Mouse (Mus musculus): ENCODE data around the gene Cacng5. TPM values are rescaled to one million over a fixed set of nuclear protein-coding genes. Genes with fewer than 3 reads are reported as not detected.

Cacng5 gene
- polyA plus RNA-seq (2016; fragmentation: Nextera tagmentation; extraction: Ambion mirVana), result not detected in 2 replicates

- Histone ChIP-seq H3K4me2 (peak within 1 kb of the TSS; percentile 57), H3K27ac (ENCODE audit: poor library complexity, severe bottlenecking) (no peak within 1 kb of the TSS), H3K36me3 (no peaks in the 10 kb centered on the region), H3K9ac (no peak within 1 kb of the TSS), H3K4me1 (replicated peaks) (0 out of 2 replicates have a peak, but pooled peaks cover 5% of the 10 kb centered on the region), H3K9me3 (replicated peaks) (no peaks in the 10 kb centered on the region; the same call in 1 of the 2 replicates), H3K27me3 (replicated peaks) (peaks cover 65% of the 10 kb centered on the region), H3K4me3 (peak within 1 kb of the TSS; percentile 32)
- no peak for ATAC-seq (ENCODE audit: insufficient number of reproducible peaks, low FRiP score)
- WGBS, result 8% methylated on average over 35 of the region's 36 CpGs
Observed at GRCm38 (mm10) chr11:107914634-107915226, at the start of gene Cacng5. TSS of gene Cacng5 (minus strand) at chr11:107915055.

GRCm38 (mm10) chr11:107957566-107958350 lies 42.9 kb upstream of the Cacng5 start:
- 77% methylated on average over 13 of the region's 13 CpGs for WGBS
- peaks cover 11% of the 10 kb centered on the region for H3K9me3 ChIP-seq (replicated peaks)
- H3K4me1 ChIP-seq (replicated peaks), result no peaks in the 10 kb centered on the region
- no peaks in the 10 kb centered on the region for H3K27me3 ChIP-seq (replicated peaks)
- no peak overlapping the region for H3K9ac ChIP-seq
- no peak overlapping the region for H3K4me2 ChIP-seq
- peaks cover 38% of the 10 kb centered on the region for H3K36me3 ChIP-seq
- no peak overlapping the region for H3K4me3 ChIP-seq
- ATAC-seq (ENCODE audit: insufficient number of reproducible peaks, low FRiP score), result no peak
- no peak overlapping the region for H3K27ac ChIP-seq (ENCODE audit: poor library complexity, severe bottlenecking)

GRCm38 (mm10) chr11:107955191-107956062 lies 40.6 kb upstream of the Cacng5 start:
- peaks cover 40% of the 10 kb centered on the region for H3K36me3 ChIP-seq
- no peaks in the 10 kb centered on the region for H3K27me3 ChIP-seq (replicated peaks)
- no peak overlapping the region for H3K27ac ChIP-seq (ENCODE audit: poor library complexity, severe bottlenecking)
- no peak overlapping the region for H3K4me3 ChIP-seq
- no peak overlapping the region for H3K9ac ChIP-seq
- WGBS, result 84% methylated on average over 10 of the region's 10 CpGs
- peaks cover 11% of the 10 kb centered on the region for H3K9me3 ChIP-seq (replicated peaks)
- no peak overlapping the region for H3K4me2 ChIP-seq
- H3K4me1 ChIP-seq (replicated peaks), result peaks cover 14% of the 10 kb centered on the region
- ATAC-seq (ENCODE audit: insufficient number of reproducible peaks, low FRiP score), result no peak

DNA sequence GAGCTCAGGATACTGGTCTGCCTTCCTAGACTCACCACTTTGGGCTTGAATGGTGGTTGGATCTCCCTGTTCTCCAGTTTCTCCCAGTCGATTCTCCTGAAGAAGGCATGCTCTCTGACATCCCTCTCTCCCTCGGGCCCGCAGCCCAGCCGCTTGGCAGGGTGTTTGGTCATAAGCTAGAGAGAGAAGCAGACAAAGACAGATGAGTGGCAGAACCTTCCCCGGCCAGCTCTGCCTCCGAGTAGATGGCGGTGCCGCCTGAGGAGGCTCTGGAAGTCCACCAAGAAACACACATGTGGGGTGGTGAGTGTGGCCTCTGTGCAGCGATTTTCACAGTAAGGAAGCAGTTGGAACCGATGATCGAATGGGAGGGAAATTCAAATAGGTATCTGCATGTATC lies 36.6 kb upstream of the Cacng5 start:
- no peak for ATAC-seq (ENCODE audit: insufficient number of reproducible peaks, low FRiP score)
- WGBS, result 88% methylated on average over 11 of the region's 11 CpGs
- H3K36me3 ChIP-seq, result peaks cover 40% of the 10 kb centered on the region
- H3K4me2 ChIP-seq, result no peak overlapping the region
- H3K4me1 ChIP-seq (replicated peaks), result peaks cover 22% of the 10 kb centered on the region
- H3K4me3 ChIP-seq, result no peak overlapping the region
- no peak overlapping the region for H3K9ac ChIP-seq
- no peaks in the 10 kb centered on the region for H3K9me3 ChIP-seq (replicated peaks)
- no peaks in the 10 kb centered on the region for H3K27me3 ChIP-seq (replicated peaks)
- H3K27ac ChIP-seq (ENCODE audit: poor library complexity, severe bottlenecking), result no peak overlapping the region

- Histone ChIP-seq H3K4me2 (no peak overlapping the region), H3K27ac (ENCODE audit: poor library complexity, severe bottlenecking) (no peak overlapping the region), H3K4me3 (no peak overlapping the region), H3K36me3 (peaks cover 47% of the 10 kb centered on the region), H3K9me3 (replicated peaks) (no peaks in the 10 kb centered on the region), H3K9ac (no peak overlapping the region), H3K27me3 (replicated peaks) (no peaks in the 10 kb centered on the region), H3K4me1 (replicated peaks) (peaks cover 22% of the 10 kb centered on the region)
- WGBS, result 92% methylated on average over 4 of the region's 4 CpGs
- ATAC-seq (ENCODE audit: insufficient number of reproducible peaks, low FRiP score), result no peak
Observed at GRCm38 (mm10) chr11:107950658-107951057, 35.8 kb upstream of the Cacng5 start.

- no peak overlapping the region for H3K4me3 ChIP-seq
- no peak overlapping the region for H3K9ac ChIP-seq
- H3K9me3 ChIP-seq (replicated peaks), result no peaks in the 10 kb centered on the region
- H3K4me2 ChIP-seq, result no peak overlapping the region
- WGBS, result 41% methylated on average over 9 of the region's 9 CpGs
- peaks cover 22% of the 10 kb centered on the region for H3K4me1 ChIP-seq (replicated peaks)
- H3K36me3 ChIP-seq, result peaks cover 51% of the 10 kb centered on the region
- H3K27ac ChIP-seq (ENCODE audit: poor library complexity, severe bottlenecking), result no peak overlapping the region
- H3K27me3 ChIP-seq (replicated peaks), result no peaks in the 10 kb centered on the region
- ATAC-seq (ENCODE audit: insufficient number of reproducible peaks, low FRiP score), result no peak
Observed at GRCm38 (mm10) chr11:107950211-107950610, 35.4 kb upstream of the Cacng5 start.

DNA sequence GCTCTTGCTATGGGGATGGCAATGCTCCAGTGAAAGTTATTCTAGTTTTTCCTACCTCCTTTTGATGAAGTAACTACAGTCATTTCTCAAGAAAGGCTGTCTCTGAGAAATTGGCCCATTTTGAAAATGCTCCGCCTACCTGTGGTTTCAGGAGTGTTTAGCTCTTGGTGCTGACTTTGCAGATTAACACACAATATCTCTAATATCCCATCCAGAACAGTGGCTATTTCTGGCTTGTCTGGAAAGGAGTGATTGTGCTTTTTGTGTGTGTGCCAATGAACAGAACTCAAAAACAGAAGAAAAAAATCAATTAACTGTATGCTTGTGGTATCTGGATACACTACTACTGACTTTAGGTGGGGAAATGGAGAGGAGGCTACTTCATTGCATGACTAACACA lies 33.1 kb upstream of the Cacng5 start:
- no peak overlapping the region for H3K27ac ChIP-seq (ENCODE audit: poor library complexity, severe bottlenecking)
- WGBS, result 92% methylated on average over 1 of the region's 1 CpGs
- H3K36me3 ChIP-seq, result peaks cover 61% of the 10 kb centered on the region

DNA sequence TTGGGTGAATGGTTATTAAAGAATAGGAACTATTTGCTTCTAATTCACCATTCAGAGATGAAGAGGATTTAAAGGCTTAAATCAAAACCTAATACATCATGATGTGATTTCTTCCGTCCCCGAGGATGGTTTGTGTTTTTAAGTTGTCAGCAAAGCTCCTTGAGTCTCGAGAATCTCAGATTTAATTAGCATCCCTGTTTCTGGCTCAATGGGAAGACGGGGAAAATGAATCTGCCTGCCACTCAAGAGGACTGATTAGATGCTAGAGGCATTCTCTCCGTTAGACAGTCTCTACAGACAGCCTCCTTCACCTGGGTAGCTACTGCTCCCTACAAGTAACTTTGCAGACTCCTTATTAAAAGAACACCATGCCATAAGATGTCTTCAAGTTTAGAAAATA lies 32.0 kb upstream of the Cacng5 start:
- H3K4me3 ChIP-seq, result no peak overlapping the region
- ATAC-seq (ENCODE audit: insufficient number of reproducible peaks, low FRiP score), result no peak
- H3K4me1 ChIP-seq (replicated peaks), result peaks cover 15% of the 10 kb centered on the region
- 0 out of 2 replicates have a peak, but pooled peaks cover 10% of the 10 kb centered on the region for H3K9me3 ChIP-seq (replicated peaks)
- no peak overlapping the region for H3K27ac ChIP-seq (ENCODE audit: poor library complexity, severe bottlenecking)
- WGBS, result 69% methylated on average over 5 of the region's 5 CpGs
- no peak overlapping the region for H3K9ac ChIP-seq
- no peaks in the 10 kb centered on the region for H3K27me3 ChIP-seq (replicated peaks)
- H3K36me3 ChIP-seq, result peaks cover 67% of the 10 kb centered on the region
- H3K4me2 ChIP-seq, result no peak overlapping the region

More for the DNA sequence above, 33.1 kb upstream of the Cacng5 start:
- peaks cover 22% of the 10 kb centered on the region for H3K4me1 ChIP-seq (replicated peaks)
- H3K9me3 ChIP-seq (replicated peaks), result 0 out of 2 replicates have a peak, but pooled peaks cover 10% of the 10 kb centered on the region
- no peak overlapping the region for H3K9ac ChIP-seq
- no peak for ATAC-seq (ENCODE audit: insufficient number of reproducible peaks, low FRiP score)
- H3K4me3 ChIP-seq, result no peak overlapping the region
- no peak overlapping the region for H3K4me2 ChIP-seq
- H3K27me3 ChIP-seq (replicated peaks), result no peaks in the 10 kb centered on the region

- Histone ChIP-seq H3K4me2 (no peak overlapping the region), H3K4me1 (replicated peaks) (no peaks in the 10 kb centered on the region), H3K4me3 (no peak overlapping the region), H3K27ac (ENCODE audit: poor library complexity, severe bottlenecking) (no peak overlapping the region), H3K9ac (no peak overlapping the region), H3K9me3 (replicated peaks) (peaks cover 25% of the 10 kb centered on the region), H3K36me3 (peaks cover 47% of the 10 kb centered on the region), H3K27me3 (replicated peaks) (no peaks in the 10 kb centered on the region)
- 84% methylated on average over 2 of the region's 2 CpGs for WGBS
- no peak for ATAC-seq (ENCODE audit: insufficient number of reproducible peaks, low FRiP score)
Observed at GRCm38 (mm10) chr11:107936929-107937328, 22.1 kb upstream of the Cacng5 start.

GRCm38 (mm10) chr11:107931721-107932120 lies 16.9 kb upstream of the Cacng5 start:
- 0 out of 2 replicates have a peak, but pooled peaks cover 1% of the 10 kb centered on the region for H3K36me3 ChIP-seq
- ATAC-seq (ENCODE audit: insufficient number of reproducible peaks, low FRiP score), result no peak
- no peaks in the 10 kb centered on the region for H3K27me3 ChIP-seq (replicated peaks)
- H3K4me3 ChIP-seq, result no peak overlapping the region
- H3K9me3 ChIP-seq (replicated peaks), result 0 out of 2 replicates have a peak, but pooled peaks cover under 1% of the 10 kb centered on the region
- no peak overlapping the region for H3K27ac ChIP-seq (ENCODE audit: poor library complexity, severe bottlenecking)
- whole genome bisulfite sequencing, result 67% methylated on average over 7 of the region's 7 CpGs
- H3K9ac ChIP-seq, result no peak overlapping the region
- H3K4me2 ChIP-seq, result no peak overlapping the region
- H3K4me1 ChIP-seq (replicated peaks), result no peaks in the 10 kb centered on the region

DNA sequence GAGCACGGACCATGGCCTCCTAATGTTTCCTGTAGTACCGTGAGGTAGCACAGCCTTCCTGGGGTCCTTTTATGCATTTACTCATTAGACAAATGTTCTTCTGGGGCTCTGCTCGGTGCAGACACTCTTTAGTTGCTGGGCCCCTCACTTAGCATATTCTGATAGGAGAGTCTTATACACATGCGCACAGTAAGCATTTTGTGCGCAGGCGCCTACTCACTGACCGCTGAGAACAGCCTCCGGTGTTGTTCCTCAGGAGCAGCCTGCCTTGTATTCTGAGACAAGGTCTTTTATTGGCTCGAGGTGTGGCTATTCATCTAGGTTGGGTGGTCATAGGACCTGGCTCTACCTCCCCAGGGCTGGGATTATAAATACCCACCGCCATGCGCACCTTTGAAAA lies 16.4 kb upstream of the Cacng5 start:
- no peak for ATAC-seq (ENCODE audit: insufficient number of reproducible peaks, low FRiP score)
- no peak overlapping the region for H3K9ac ChIP-seq
- no peak overlapping the region for H3K27ac ChIP-seq (ENCODE audit: poor library complexity, severe bottlenecking)
- WGBS, result 81% methylated on average over 11 of the region's 11 CpGs
- no peaks in the 10 kb centered on the region for H3K4me1 ChIP-seq (replicated peaks)
- H3K4me3 ChIP-seq, result no peak overlapping the region
- H3K4me2 ChIP-seq, result no peak overlapping the region
- H3K36me3 ChIP-seq, result no peaks in the 10 kb centered on the region
- H3K9me3 ChIP-seq (replicated peaks), result 0 out of 2 replicates have a peak, but pooled peaks cover 3% of the 10 kb centered on the region
- no peaks in the 10 kb centered on the region for H3K27me3 ChIP-seq (replicated peaks)

Data from heart, embryonic 12.5 days (tissue).